Mouse (Mus musculus): ENCODE data around the gene Chrne. TPM values are rescaled to one million over a fixed set of nuclear protein-coding genes. Genes with fewer than 3 reads are reported as not detected.

The Chrne gene
- total and polyA plus RNA-seq, 3 experiments: not detected

DNA sequence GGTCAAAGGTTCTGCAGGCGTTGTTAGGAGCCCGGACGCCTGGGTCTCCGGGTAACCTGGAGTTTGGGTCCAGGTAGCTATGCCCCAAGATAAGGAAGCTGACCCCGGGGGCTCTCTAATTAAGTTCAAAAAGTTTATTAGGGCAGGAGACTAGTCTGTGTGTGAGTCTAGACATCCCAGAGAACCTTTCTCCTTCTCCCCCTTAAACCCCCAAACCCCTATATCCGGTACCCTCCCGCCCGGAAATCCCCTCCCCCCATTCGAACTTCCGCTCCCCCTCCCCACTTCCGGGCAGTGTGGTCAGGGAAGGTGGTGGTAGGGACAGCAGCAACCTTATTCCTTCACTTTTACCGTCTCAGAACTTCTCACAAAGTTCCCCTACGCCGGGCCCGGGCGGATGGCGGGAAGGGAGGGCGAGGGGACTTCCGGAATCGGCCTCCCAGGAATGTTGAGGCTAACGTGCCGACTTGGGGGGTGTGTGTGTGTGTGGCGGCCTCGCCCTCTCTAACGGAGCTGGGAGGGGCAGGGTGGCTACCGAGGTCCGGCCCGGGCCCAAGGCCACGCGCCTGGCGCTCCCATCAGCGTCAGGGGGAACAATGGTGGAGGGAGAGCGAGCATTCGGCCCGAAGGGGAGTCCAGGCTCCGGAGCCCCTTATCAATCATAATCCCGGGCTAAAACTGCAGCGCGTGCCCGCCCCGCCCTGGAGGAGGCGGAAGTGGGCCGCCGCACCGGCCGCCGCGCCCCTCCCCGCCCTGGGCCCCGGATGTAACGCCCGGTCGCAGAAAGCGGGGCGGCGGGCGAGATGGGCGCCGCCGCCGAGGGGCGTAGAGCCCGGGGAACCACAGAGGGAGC, 34.6 kb upstream of the Chrne start:
- no peak for TF ChIP-seq CTCF (IDR thresholded peaks at IDR 0.05)
- TF ChIP-seq POLR2A (IDR thresholded peaks at IDR 0.05; ENCODE audit: insufficient read depth, low read depth, low read length): peak; percentile 54; the same call in 1 of the 2 replicates
- TF ChIP-seq EP300 (IDR thresholded peaks at IDR 0.05; ENCODE audit: insufficient read depth, low read depth, low read length): no peak
- DNase-seq: peak; percentile 86
- Histone ChIP-seq H3K27ac (peak overlapping the region; percentile 99), H3K9ac (ENCODE audit: low read depth, low read length) (peak overlapping the region; percentile 98), H3K27me3 (ENCODE audit: control insufficient read depth, insufficient read depth, low read length) (no peaks in the 10 kb centered on the region), H3K4me1 (ENCODE audit: control insufficient read depth, insufficient read depth, low read length) (peaks cover 4% of the 10 kb centered on the region), H3K36me3 (ENCODE audit: control insufficient read depth, insufficient read depth, low read length) (peaks cover 25% of the 10 kb centered on the region), H3K4me3 (peak overlapping the region; percentile 100), H3K79me2 (replicated peaks; ENCODE audit: control insufficient read depth, insufficient read depth, low read length) (peaks cover 4% of the 10 kb centered on the region)
- WGBS: under 1% methylated on average over 63 of the region's 63 CpGs
- intact Hi-C loops (cut with DNase I): loop anchor here (2.0 kb wide), 1 partner anchor 15 kb away; the partner anchor contains the start of gene Spag7

DNA sequence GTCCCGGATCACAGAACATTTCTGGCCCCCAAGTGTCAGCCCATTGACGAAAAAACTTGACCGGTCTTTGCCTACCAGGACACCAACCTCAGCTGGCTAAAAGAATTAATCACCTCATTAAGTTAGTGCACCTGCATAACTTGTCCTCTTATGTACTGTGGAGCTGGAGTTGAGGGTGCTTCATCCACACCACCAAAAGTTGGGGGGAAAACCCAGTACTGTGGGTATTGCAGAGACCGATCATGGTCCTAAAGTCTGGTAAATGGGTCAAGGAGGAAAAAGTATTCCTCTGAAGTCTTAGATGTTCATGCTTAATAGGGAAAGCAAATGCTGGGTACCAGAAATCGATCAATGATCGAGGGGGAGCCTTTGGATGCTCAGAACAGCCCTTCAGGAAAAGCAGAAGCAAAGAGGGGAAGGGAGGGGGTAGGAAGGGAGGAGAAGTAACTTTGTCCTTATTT, 33.9 kb upstream of the Chrne start:
- intact Hi-C loops (cut with DNase I): no loop called here
- peak in 1 of 2 experiments; percentile 4 for DNase-seq
- Histone ChIP-seq H3K4me3 (peak overlapping the region; percentile 100), H3K27me3 (ENCODE audit: control insufficient read depth, insufficient read depth, low read length) (no peaks in the 10 kb centered on the region), H3K9ac (ENCODE audit: low read depth, low read length) (peak overlapping the region; percentile 15; the same call in 1 of the 2 replicates), H3K36me3 (ENCODE audit: control insufficient read depth, insufficient read depth, low read length) (peaks cover 29% of the 10 kb centered on the region), H3K4me1 (ENCODE audit: control insufficient read depth, insufficient read depth, low read length) (peaks cover 5% of the 10 kb centered on the region), H3K79me2 (replicated peaks; ENCODE audit: control insufficient read depth, insufficient read depth, low read length) (peaks cover 5% of the 10 kb centered on the region), H3K27ac (peak overlapping the region; percentile 99)
- WGBS: 17% methylated on average over 6 of the region's 6 CpGs
- TF ChIP-seq CTCF (IDR thresholded peaks at IDR 0.05): no peak
- no peak for TF ChIP-seq POLR2A (IDR thresholded peaks at IDR 0.05; ENCODE audit: insufficient read depth, low read depth, low read length)

DNA sequence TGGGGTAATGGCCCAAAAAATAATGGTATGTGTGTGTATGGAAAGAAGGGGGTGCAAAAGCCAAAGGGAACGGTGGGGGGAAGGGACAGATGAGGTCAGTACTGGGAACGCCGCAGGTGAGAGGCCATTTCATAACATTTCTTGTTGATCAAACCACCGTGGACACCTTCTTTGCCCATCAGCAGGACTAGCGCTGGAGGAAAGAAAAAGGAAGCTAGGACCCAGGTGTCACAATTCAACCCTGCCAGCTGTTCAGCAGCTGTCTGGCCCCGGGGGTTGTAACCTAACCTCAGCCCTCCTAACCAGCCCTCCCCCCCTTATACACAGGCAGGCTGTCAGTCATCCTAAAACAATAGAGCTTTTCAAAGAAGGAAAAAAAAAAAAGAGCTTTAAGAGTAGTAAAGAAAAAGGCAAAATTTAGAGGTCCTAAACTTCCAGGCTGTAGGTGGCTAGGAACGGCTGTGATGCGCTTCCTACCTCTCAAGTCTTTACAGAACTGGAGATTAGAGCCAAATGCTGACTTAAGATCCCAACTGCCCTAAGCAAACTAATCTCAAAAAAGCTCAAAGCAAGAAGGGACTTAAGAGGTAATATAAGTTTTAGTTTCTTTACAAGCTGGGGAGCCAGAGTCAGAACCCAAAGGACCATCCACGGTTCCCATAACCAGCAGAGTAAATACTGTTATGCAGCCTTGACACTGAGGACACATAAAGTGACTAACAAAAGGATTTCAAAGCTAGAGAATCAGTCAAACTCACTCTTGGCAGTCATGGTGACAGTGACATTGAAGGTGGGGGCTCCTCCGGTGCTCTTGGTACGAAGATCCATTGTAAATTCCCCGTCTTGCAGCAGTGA, 33.2 kb upstream of the Chrne start:
- peak; percentile 16 to 26 for DNase-seq
- peaks cover 29% of the 10 kb centered on the region for H3K36me3 ChIP-seq (ENCODE audit: control insufficient read depth, insufficient read depth, low read length)
- peaks cover 6% of the 10 kb centered on the region for H3K4me1 ChIP-seq (ENCODE audit: control insufficient read depth, insufficient read depth, low read length)
- 26% methylated on average over 12 of the region's 12 CpGs for WGBS
- TF ChIP-seq POLR2A (IDR thresholded peaks at IDR 0.05; ENCODE audit: insufficient read depth, low read depth, low read length): no peak; the same call in 1 of the 2 replicates
- TF ChIP-seq CTCF (IDR thresholded peaks at IDR 0.05): no peak
- no peak for TF ChIP-seq EP300 (IDR thresholded peaks at IDR 0.05; ENCODE audit: insufficient read depth, low read depth, low read length)
- H3K4me3 ChIP-seq: peak overlapping the region; percentile 100
- H3K27me3 ChIP-seq (ENCODE audit: control insufficient read depth, insufficient read depth, low read length): no peaks in the 10 kb centered on the region
- peak overlapping the region; percentile 99 for H3K27ac ChIP-seq
- peaks cover 8% of the 10 kb centered on the region for H3K79me2 ChIP-seq (replicated peaks; ENCODE audit: control insufficient read depth, insufficient read depth, low read length)
- no peak overlapping the region for H3K9ac ChIP-seq (ENCODE audit: low read depth, low read length)
- intact Hi-C loops (cut with DNase I): no loop called here

DNA sequence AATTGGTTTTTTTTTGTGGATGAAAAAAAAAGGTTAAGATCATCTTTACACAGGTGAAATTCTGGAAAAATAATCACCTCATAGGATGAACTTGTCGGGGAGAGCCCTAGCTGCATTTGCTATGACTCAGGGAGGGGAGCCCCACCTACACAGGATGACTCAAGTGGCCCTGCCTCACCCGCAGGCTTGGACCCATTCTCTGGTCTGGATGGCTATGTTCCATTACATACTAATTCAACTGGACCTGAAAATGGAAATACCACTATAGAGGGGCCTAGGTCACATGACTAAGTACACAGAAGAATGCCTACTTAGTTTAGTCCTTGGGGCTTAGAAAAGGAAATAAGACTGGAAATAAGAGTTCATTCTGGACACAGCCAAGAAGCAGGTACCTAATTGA, 32.4 kb upstream of the Chrne start:
- 21% methylated on average over 2 of the region's 2 CpGs for WGBS
- DNase-seq: peak; percentile 18 to 23
- H3K4me1 ChIP-seq (ENCODE audit: control insufficient read depth, insufficient read depth, low read length): peaks cover 6% of the 10 kb centered on the region
- H3K27ac ChIP-seq: no peak overlapping the region
- peaks cover 29% of the 10 kb centered on the region for H3K36me3 ChIP-seq (ENCODE audit: control insufficient read depth, insufficient read depth, low read length)
- H3K9ac ChIP-seq (ENCODE audit: low read depth, low read length): no peak overlapping the region
- intact Hi-C loops (cut with DNase I): no loop called here
- peaks cover 8% of the 10 kb centered on the region for H3K79me2 ChIP-seq (replicated peaks; ENCODE audit: control insufficient read depth, insufficient read depth, low read length)
- no peak for TF ChIP-seq CTCF (IDR thresholded peaks at IDR 0.05)
- 0 out of 2 replicates have a peak, but pooled peaks have one; percentile 6 for TF ChIP-seq EP300 (IDR thresholded peaks at IDR 0.05; ENCODE audit: insufficient read depth, low read depth, low read length)
- no peak for TF ChIP-seq POLR2A (IDR thresholded peaks at IDR 0.05; ENCODE audit: insufficient read depth, low read depth, low read length)
- no peak overlapping the region for H3K4me3 ChIP-seq
- no peaks in the 10 kb centered on the region for H3K27me3 ChIP-seq (ENCODE audit: control insufficient read depth, insufficient read depth, low read length)

- Histone ChIP-seq H3K4me1 (ENCODE audit: control insufficient read depth, insufficient read depth, low read length) (peaks cover 13% of the 10 kb centered on the region), H3K36me3 (ENCODE audit: control insufficient read depth, insufficient read depth, low read length) (peaks cover 29% of the 10 kb centered on the region), H3K79me2 (replicated peaks; ENCODE audit: control insufficient read depth, insufficient read depth, low read length) (peaks cover 8% of the 10 kb centered on the region), H3K9ac (ENCODE audit: low read depth, low read length) (no peak overlapping the region), H3K4me3 (no peak overlapping the region), H3K27ac (no peak overlapping the region), H3K27me3 (ENCODE audit: control insufficient read depth, insufficient read depth, low read length) (no peaks in the 10 kb centered on the region)
- TF ChIP-seq POLR2A (IDR thresholded peaks at IDR 0.05; ENCODE audit: insufficient read depth, low read depth, low read length): 0 out of 2 replicates have a peak, but pooled peaks have one; percentile 13
- TF ChIP-seq CTCF (IDR thresholded peaks at IDR 0.05): no peak
- 54% methylated on average over 12 of the region's 12 CpGs for WGBS
- intact Hi-C loops (cut with DNase I): no loop called here
- DNase-seq: peak; percentile 15 to 28
Measured at GRCm38 (mm10) chr11:70650322-70651175, 31.5 kb upstream of the Chrne start.
